Mouse (Mus musculus): ENCODE results near the gene Snx21. TPM values are rescaled to one million over a fixed set of nuclear protein-coding genes. Genes with fewer than 3 reads are reported as not detected.

Snx21 gene
- polyA plus RNA-seq, 1 experiment: 10.7 TPM

DNA sequence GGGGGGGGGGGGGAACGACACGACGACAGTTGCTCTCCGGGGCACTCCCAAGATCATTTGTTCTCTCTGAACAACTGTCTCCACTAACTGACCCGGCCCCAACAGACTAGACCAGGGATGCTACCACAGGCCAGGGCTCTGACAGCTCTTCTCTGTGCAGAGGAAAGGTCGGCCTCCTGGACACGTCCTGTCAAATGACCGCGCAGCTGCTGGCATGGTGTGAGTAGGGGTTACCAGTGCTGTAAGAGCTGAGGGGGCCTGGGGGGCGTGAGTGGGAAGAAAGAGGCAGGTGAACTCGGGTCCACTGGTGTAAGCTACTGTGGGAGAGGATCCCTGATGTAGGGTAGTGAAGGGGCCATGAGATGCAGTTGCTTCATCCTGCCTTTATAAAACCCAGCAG lies 27.8 kb upstream of the Snx21 start:
- Histone ChIP-seq H3K9ac (ENCODE audit: low read depth, poor library complexity, severe bottlenecking) (no peak overlapping the region), H3K36me3 (ENCODE audit: control insufficient read depth, insufficient read depth, low read length, poor library complexity, severe bottlenecking) (peaks cover 92% of the 10 kb centered on the region), H3K4me3 (ENCODE audit: low read depth, low read length) (no peak overlapping the region), H3K4me1 (ENCODE audit: control insufficient read depth, insufficient read depth, low read length) (no peaks in the 10 kb centered on the region), H3K27ac (ENCODE audit: insufficient read depth, low read length) (no peak overlapping the region), H3K9me3 (replicated peaks; ENCODE audit: control insufficient read depth, insufficient read depth, low read length, poor library complexity, severe bottlenecking) (peaks cover 11% of the 10 kb centered on the region), H3K27me3 (ENCODE audit: control insufficient read depth, insufficient read depth, low read length, poor library complexity, severe bottlenecking) (no peaks in the 10 kb centered on the region)
- TF ChIP-seq POLR2A (IDR thresholded peaks at IDR 0.05; ENCODE audit: insufficient read depth, low read length) (no peak), EP300 (IDR thresholded peaks at IDR 0.05; ENCODE audit: insufficient read depth, low read depth, low read length) (no peak), CTCF (IDR thresholded peaks at IDR 0.05; ENCODE audit: low read depth, low read length) (no peak)

DNA sequence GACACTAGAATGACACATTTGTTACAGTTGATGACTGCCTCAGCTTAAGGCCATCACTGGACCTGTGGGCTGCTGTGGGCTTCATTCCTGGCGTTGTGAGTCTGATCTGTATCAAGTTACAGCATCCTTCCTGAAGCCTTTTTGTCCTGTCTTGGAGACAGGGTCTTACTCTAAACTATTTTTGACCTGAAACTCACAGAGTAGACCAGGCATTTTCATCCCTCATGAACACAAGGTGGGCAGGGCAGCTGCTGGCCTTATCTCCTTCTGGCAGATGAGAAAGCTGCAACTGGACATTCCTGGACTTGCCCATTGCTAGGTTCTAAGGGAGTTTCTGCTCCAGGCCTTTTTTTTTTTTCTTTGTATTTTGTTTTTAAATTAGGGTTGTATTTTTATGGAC lies 26.9 kb upstream of the Snx21 start:
- H3K36me3 ChIP-seq (ENCODE audit: control insufficient read depth, insufficient read depth, low read length, poor library complexity, severe bottlenecking): peaks cover 92% of the 10 kb centered on the region
- TF ChIP-seq POLR2A (IDR thresholded peaks at IDR 0.05; ENCODE audit: insufficient read depth, low read length): no peak
- no peak for TF ChIP-seq EP300 (IDR thresholded peaks at IDR 0.05; ENCODE audit: insufficient read depth, low read depth, low read length)
- TF ChIP-seq CTCF (IDR thresholded peaks at IDR 0.05; ENCODE audit: low read depth, low read length): no peak
- H3K9ac ChIP-seq (ENCODE audit: low read depth, poor library complexity, severe bottlenecking): no peak overlapping the region
- H3K27me3 ChIP-seq (ENCODE audit: control insufficient read depth, insufficient read depth, low read length, poor library complexity, severe bottlenecking): no peaks in the 10 kb centered on the region
- H3K4me1 ChIP-seq (ENCODE audit: control insufficient read depth, insufficient read depth, low read length): no peaks in the 10 kb centered on the region
- H3K9me3 ChIP-seq (replicated peaks; ENCODE audit: control insufficient read depth, insufficient read depth, low read length, poor library complexity, severe bottlenecking): peaks cover 11% of the 10 kb centered on the region
- no peak overlapping the region for H3K4me3 ChIP-seq (ENCODE audit: low read depth, low read length)
- H3K27ac ChIP-seq (ENCODE audit: insufficient read depth, low read length): no peak overlapping the region

DNA sequence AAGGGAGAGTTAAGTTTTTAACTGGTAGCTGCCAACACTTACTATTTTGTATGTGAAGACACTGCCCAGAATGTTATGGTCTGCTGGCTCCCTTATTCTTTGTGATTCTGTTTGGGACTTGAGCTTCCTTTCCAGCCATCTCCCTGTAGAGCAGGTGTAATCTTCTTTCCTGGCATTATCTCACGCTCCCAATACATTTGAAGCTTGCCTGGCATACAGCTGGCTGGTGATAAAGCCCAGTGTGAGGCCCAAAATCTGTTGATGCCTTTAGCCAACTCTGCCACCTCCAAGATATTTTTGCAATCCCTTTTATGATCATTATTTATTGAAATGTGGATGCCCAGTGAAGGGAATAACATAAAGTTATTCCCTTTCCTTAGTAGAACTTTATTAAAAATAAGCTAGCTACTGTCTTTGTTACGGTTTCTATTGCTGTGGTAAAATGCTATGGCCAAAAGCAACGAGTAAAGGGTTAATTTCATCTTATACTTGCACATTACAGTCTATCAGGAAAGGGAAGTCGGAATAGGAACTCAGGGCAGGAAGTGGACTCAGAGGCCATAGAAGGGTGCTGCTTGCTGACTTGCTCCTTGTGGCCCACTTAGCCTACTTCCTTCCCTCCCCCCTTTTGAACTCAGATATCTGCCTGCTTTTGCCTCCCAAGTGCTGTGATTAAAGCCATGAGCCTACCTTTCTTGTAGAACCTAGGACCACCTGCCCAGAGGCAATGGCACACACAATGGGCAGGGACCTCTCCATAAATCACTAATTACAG lies 25.4 kb upstream of the Snx21 start:
- Histone ChIP-seq H3K9me3 (replicated peaks; ENCODE audit: control insufficient read depth, insufficient read depth, low read length, poor library complexity, severe bottlenecking) (peaks cover 11% of the 10 kb centered on the region), H3K27me3 (ENCODE audit: control insufficient read depth, insufficient read depth, low read length, poor library complexity, severe bottlenecking) (no peaks in the 10 kb centered on the region), H3K4me1 (ENCODE audit: control insufficient read depth, insufficient read depth, low read length) (no peaks in the 10 kb centered on the region), H3K4me3 (ENCODE audit: low read depth, low read length) (no peak overlapping the region), H3K9ac (ENCODE audit: low read depth, poor library complexity, severe bottlenecking) (no peak overlapping the region), H3K36me3 (ENCODE audit: control insufficient read depth, insufficient read depth, low read length, poor library complexity, severe bottlenecking) (peaks cover 86% of the 10 kb centered on the region), H3K27ac (ENCODE audit: insufficient read depth, low read length) (no peak overlapping the region)
- TF ChIP-seq POLR2A (IDR thresholded peaks at IDR 0.05; ENCODE audit: insufficient read depth, low read length): no peak
- no peak for TF ChIP-seq CTCF (IDR thresholded peaks at IDR 0.05; ENCODE audit: low read depth, low read length)
- no peak for TF ChIP-seq EP300 (IDR thresholded peaks at IDR 0.05; ENCODE audit: insufficient read depth, low read depth, low read length)

DNA sequence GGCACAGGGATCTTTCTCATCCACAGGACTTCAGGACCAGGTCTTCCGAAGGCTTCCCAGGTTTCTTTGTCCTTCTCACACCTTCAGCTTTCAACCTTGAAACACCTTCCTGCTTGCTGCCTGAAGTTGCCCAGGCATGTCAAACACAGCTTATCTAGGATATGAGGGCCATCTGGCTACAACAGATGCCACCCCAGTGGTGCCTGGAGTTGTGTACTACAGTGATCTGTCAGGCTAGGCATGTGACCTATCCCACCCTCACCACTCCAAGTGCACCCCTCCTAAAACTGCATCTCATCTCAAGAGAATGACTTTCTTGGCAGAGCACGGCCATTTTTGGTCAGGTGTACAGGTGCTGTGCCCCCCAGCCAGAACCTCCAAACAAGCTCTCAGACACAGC lies 24.1 kb upstream of the Snx21 start:
- Histone ChIP-seq H3K27ac (ENCODE audit: insufficient read depth, low read length) (peak overlapping the region; percentile 60), H3K4me1 (ENCODE audit: control insufficient read depth, insufficient read depth, low read length) (no peaks in the 10 kb centered on the region)
- TF ChIP-seq POLR2A (IDR thresholded peaks at IDR 0.05; ENCODE audit: insufficient read depth, low read length) (no peak), EP300 (IDR thresholded peaks at IDR 0.05; ENCODE audit: insufficient read depth, low read depth, low read length) (peak; percentile 76)

DNA sequence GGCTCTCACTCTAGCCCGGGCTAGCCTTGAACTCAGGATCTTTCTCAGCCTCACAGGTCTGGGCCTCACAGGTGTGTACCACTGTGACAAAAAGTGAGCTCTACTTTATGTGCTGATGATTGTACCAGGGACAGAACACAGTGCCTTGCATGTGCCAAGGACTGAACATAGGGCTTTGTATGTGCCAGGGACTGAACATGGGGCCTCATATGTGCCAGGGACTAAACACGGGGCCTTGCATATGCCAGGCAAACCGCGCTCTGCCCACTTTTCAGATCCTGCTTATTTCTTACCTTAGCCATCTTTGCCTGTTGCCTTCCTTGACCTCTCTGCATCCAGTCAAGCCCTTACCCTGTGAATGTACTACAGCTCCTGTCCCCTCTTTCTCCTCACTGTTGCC lies 23.7 kb upstream of the Snx21 start:
- TF ChIP-seq EP300 (IDR thresholded peaks at IDR 0.05; ENCODE audit: insufficient read depth, low read depth, low read length) (no peak), POLR2A (IDR thresholded peaks at IDR 0.05; ENCODE audit: insufficient read depth, low read length) (no peak)
- Histone ChIP-seq H3K4me1 (ENCODE audit: control insufficient read depth, insufficient read depth, low read length) (no peaks in the 10 kb centered on the region), H3K27me3 (ENCODE audit: control insufficient read depth, insufficient read depth, low read length, poor library complexity, severe bottlenecking) (no peaks in the 10 kb centered on the region), H3K9me3 (replicated peaks; ENCODE audit: control insufficient read depth, insufficient read depth, low read length, poor library complexity, severe bottlenecking) (peaks cover 11% of the 10 kb centered on the region), H3K36me3 (ENCODE audit: control insufficient read depth, insufficient read depth, low read length, poor library complexity, severe bottlenecking) (peaks cover 90% of the 10 kb centered on the region), H3K9ac (ENCODE audit: low read depth, poor library complexity, severe bottlenecking) (no peak overlapping the region), H3K27ac (ENCODE audit: insufficient read depth, low read length) (peak overlapping the region; percentile 60), H3K4me3 (ENCODE audit: low read depth, low read length) (no peak overlapping the region)

More for the DNA sequence above, 24.1 kb upstream of the Snx21 start:
- H3K9me3 ChIP-seq (replicated peaks; ENCODE audit: control insufficient read depth, insufficient read depth, low read length, poor library complexity, severe bottlenecking): peaks cover 11% of the 10 kb centered on the region
- H3K36me3 ChIP-seq (ENCODE audit: control insufficient read depth, insufficient read depth, low read length, poor library complexity, severe bottlenecking): peaks cover 86% of the 10 kb centered on the region
- H3K4me3 ChIP-seq (ENCODE audit: low read depth, low read length): no peak overlapping the region
- no peaks in the 10 kb centered on the region for H3K27me3 ChIP-seq (ENCODE audit: control insufficient read depth, insufficient read depth, low read length, poor library complexity, severe bottlenecking)
- H3K9ac ChIP-seq (ENCODE audit: low read depth, poor library complexity, severe bottlenecking): no peak overlapping the region

DNA sequence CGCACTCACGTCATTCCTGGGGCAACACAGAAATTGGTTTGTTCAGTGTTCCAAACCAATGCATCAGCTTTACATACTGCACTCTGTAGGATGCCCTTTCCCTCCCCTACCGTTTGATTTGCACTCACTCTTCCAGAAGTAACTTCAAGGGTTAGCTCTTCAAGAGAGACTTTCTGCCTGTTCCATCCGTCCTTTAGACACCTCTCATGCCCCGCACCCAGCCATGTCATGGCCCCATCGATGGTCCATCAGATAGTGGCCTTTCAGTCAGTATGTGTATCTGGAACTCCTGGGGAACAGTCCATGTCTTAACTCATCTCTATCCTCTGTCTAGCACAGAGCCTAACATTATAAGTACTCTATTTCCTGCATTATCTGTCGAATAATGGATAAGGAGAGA lies 23.0 kb upstream of the Snx21 start:
- H3K4me1 ChIP-seq (ENCODE audit: control insufficient read depth, insufficient read depth, low read length): no peaks in the 10 kb centered on the region
- H3K9ac ChIP-seq (ENCODE audit: low read depth, poor library complexity, severe bottlenecking): no peak overlapping the region
- no peak for TF ChIP-seq EP300 (IDR thresholded peaks at IDR 0.05; ENCODE audit: insufficient read depth, low read depth, low read length)
- TF ChIP-seq CTCF (IDR thresholded peaks at IDR 0.05; ENCODE audit: low read depth, low read length): no peak
- no peak for TF ChIP-seq POLR2A (IDR thresholded peaks at IDR 0.05; ENCODE audit: insufficient read depth, low read length)
- H3K9me3 ChIP-seq (replicated peaks; ENCODE audit: control insufficient read depth, insufficient read depth, low read length, poor library complexity, severe bottlenecking): peaks cover 11% of the 10 kb centered on the region
- H3K27ac ChIP-seq (ENCODE audit: insufficient read depth, low read length): peak overlapping the region; percentile 60; the same call in 1 of the 2 replicates
- H3K27me3 ChIP-seq (ENCODE audit: control insufficient read depth, insufficient read depth, low read length, poor library complexity, severe bottlenecking): no peaks in the 10 kb centered on the region
- peaks cover 92% of the 10 kb centered on the region for H3K36me3 ChIP-seq (ENCODE audit: control insufficient read depth, insufficient read depth, low read length, poor library complexity, severe bottlenecking)
- H3K4me3 ChIP-seq (ENCODE audit: low read depth, low read length): no peak overlapping the region
